Mouse (Mus musculus): ENCODE measurements at regions not wholly inside any gene's neighbourhood (a gene's known extent, or its start where the extent isn't known, plus 50 kb on each side); places are given as distances from the start of the nearest gene placed in this dataset.

DNA sequence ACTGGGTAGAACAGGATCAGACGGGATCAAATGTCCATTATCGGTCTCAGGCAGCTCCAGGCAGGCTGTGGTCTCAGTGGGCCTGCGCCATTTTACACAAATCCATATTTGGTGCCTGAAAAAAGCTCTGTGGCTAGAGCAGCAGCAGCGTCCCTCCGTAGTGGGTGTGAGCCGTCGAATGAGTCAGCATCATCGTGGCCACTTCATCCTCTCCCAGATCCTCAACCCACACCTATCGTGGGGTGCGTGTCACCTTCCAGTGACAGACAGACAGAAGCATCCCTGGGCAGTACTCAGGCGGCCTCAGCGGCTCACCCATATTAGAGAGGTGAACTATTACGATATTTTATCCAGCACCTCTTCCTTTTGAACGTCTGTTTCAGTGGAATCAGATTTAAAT, 233.0 kb upstream of the A430005L14Rik start:
- Histone ChIP-seq H3K27me3 (ENCODE audit: control insufficient read depth, insufficient read depth, low read length) (no peaks in the 10 kb centered on the region), H3K4me3 (ENCODE audit: control insufficient read depth, low read depth, low read length) (no peak overlapping the region), H3K27ac (ENCODE audit: control insufficient read depth, insufficient read depth, low read depth, low read length) (no peak overlapping the region), H3K4me1 (ENCODE audit: control insufficient read depth, insufficient read depth, low read length) (0 out of 2 replicates have a peak, but pooled peaks cover 2% of the 10 kb centered on the region), H3K36me3 (ENCODE audit: control insufficient read depth, insufficient read depth, low read length) (no peaks in the 10 kb centered on the region)
- TF ChIP-seq CTCF (IDR thresholded peaks at IDR 0.05; ENCODE audit: control insufficient read depth, insufficient read depth, insufficient replicate concordance, low read depth, low read length) (no peak), POLR2A (IDR thresholded peaks at IDR 0.05; ENCODE audit: control insufficient read depth, low read depth, low read length) (no peak)

DNA sequence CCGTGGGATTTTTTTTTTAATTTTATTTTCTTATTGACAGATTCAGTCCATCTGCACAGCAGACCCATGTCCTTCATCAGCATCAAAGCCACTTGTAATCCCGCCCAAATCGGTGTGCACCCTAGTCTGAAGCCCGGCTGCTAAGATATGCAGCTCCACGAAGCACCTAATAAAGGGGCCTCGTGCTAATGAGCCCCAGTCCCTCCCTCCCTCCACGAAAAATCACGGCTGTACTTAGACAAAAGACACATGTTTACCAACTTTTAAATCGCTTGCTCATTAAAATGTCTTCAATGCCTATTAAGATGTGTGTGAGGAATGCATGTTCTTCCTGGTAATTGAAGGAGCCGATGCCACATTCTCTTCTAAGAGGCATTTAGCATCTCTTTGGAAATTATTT, 229.8 kb upstream of the A430005L14Rik start:
- Histone ChIP-seq H3K27ac (ENCODE audit: control insufficient read depth, insufficient read depth, low read depth, low read length) (no peak overlapping the region), H3K36me3 (ENCODE audit: control insufficient read depth, insufficient read depth, low read length) (no peaks in the 10 kb centered on the region), H3K27me3 (ENCODE audit: control insufficient read depth, insufficient read depth, low read length) (no peaks in the 10 kb centered on the region), H3K4me3 (ENCODE audit: control insufficient read depth, low read depth, low read length) (no peak overlapping the region), H3K4me1 (ENCODE audit: control insufficient read depth, insufficient read depth, low read length) (no peaks in the 10 kb centered on the region)
- TF ChIP-seq POLR2A (IDR thresholded peaks at IDR 0.05; ENCODE audit: control insufficient read depth, low read depth, low read length) (no peak), CTCF (IDR thresholded peaks at IDR 0.05; ENCODE audit: control insufficient read depth, insufficient read depth, insufficient replicate concordance, low read depth, low read length) (no peak)

DNA sequence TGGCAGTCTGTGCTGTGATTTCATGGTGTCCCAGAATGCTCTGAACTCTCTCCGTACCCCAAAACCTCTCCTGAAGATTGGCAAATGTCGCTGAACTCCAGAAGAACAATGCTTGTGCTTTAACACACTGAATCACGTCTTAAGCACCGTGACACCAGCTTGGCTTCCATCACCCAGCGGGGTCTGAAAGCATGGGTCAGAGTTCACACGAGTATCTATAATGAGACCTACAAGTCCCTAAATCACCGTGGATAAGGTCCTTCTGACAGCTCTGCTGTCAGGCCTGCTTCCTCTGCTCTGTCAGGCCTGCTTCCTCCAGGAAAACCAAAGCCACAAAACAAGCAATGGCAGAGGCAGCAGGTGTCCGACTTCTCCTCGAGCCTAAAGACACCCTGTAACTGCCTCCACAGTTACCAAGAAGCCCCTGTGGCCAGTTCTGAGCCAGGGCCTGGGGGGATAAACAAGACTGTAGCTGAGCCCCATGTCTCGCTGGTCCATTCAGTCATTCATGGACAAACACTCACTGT, 229.1 kb upstream of the A430005L14Rik start:
- no peaks in the 10 kb centered on the region for H3K27me3 ChIP-seq (ENCODE audit: control insufficient read depth, insufficient read depth, low read length)
- H3K4me1 ChIP-seq (ENCODE audit: control insufficient read depth, insufficient read depth, low read length), result no peaks in the 10 kb centered on the region
- H3K27ac ChIP-seq (ENCODE audit: control insufficient read depth, insufficient read depth, low read depth, low read length), result no peak overlapping the region
- H3K4me3 ChIP-seq (ENCODE audit: control insufficient read depth, low read depth, low read length), result no peak overlapping the region
- H3K36me3 ChIP-seq (ENCODE audit: control insufficient read depth, insufficient read depth, low read length), result no peaks in the 10 kb centered on the region
- TF ChIP-seq POLR2A (IDR thresholded peaks at IDR 0.05; ENCODE audit: control insufficient read depth, low read depth, low read length), result no peak
- no peak for TF ChIP-seq CTCF (IDR thresholded peaks at IDR 0.05; ENCODE audit: control insufficient read depth, insufficient read depth, insufficient replicate concordance, low read depth, low read length)

DNA sequence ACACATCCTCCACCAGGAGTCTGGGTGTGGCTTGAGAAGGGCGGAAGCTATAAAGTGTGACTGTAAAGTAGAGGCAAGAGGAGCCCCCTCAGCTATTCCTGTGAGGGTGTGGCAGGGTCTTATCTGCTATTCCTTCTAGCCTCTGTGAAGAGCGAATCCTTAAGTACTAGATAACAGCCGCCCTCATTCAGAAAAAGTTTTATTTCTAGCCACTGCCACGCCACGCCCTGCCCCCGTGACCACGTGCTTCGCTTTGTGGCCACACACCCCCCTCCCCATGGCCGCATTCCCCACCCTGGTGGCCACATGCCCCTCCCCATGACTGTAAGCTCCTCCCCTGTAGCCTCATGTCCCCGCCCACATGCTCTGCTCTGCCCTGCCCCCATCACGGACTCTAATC, 218.9 kb upstream of the A430005L14Rik start:
- H3K27ac ChIP-seq (ENCODE audit: control insufficient read depth, insufficient read depth, low read depth, low read length), result no peak overlapping the region
- no peaks in the 10 kb centered on the region for H3K27me3 ChIP-seq (ENCODE audit: control insufficient read depth, insufficient read depth, low read length)
- TF ChIP-seq POLR2A (IDR thresholded peaks at IDR 0.05; ENCODE audit: control insufficient read depth, low read depth, low read length) (no peak), CTCF (IDR thresholded peaks at IDR 0.05; ENCODE audit: control insufficient read depth, insufficient read depth, insufficient replicate concordance, low read depth, low read length) (no peak)
- no peaks in the 10 kb centered on the region for H3K36me3 ChIP-seq (ENCODE audit: control insufficient read depth, insufficient read depth, low read length)
- H3K4me3 ChIP-seq (ENCODE audit: control insufficient read depth, low read depth, low read length), result no peak overlapping the region
- no peaks in the 10 kb centered on the region; the same call in 1 of the 2 replicates for H3K4me1 ChIP-seq (ENCODE audit: control insufficient read depth, insufficient read depth, low read length)

DNA sequence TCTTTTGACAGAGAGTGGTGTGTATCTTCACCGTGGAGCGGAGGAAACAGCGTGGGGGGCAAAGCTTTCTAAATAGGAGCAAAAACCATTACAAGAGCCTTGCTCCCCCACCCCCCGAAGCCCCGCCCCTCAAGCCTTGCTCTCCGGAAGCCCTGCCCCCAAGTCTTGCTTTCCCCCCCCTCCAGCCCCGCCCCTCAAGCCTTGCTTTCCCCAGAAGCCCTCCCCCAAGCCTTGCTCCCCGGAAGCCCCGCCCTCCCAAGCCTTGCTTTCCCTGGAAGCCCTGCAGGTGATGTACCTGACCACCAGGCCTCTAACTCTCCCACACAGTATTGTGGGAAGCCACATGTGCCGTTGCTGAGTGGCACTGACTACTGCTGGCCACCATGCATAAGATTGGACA, 214.8 kb upstream of the A430005L14Rik start:
- no peak overlapping the region for H3K27ac ChIP-seq (ENCODE audit: control insufficient read depth, insufficient read depth, low read depth, low read length)
- TF ChIP-seq CTCF (IDR thresholded peaks at IDR 0.05; ENCODE audit: control insufficient read depth, insufficient read depth, insufficient replicate concordance, low read depth, low read length) (no peak), POLR2A (IDR thresholded peaks at IDR 0.05; ENCODE audit: control insufficient read depth, low read depth, low read length) (no peak)
- no peaks in the 10 kb centered on the region for H3K36me3 ChIP-seq (ENCODE audit: control insufficient read depth, insufficient read depth, low read length)
- H3K4me3 ChIP-seq (ENCODE audit: control insufficient read depth, low read depth, low read length), result no peak overlapping the region
- no peaks in the 10 kb centered on the region for H3K4me1 ChIP-seq (ENCODE audit: control insufficient read depth, insufficient read depth, low read length)
- no peaks in the 10 kb centered on the region for H3K27me3 ChIP-seq (ENCODE audit: control insufficient read depth, insufficient read depth, low read length)

DNA sequence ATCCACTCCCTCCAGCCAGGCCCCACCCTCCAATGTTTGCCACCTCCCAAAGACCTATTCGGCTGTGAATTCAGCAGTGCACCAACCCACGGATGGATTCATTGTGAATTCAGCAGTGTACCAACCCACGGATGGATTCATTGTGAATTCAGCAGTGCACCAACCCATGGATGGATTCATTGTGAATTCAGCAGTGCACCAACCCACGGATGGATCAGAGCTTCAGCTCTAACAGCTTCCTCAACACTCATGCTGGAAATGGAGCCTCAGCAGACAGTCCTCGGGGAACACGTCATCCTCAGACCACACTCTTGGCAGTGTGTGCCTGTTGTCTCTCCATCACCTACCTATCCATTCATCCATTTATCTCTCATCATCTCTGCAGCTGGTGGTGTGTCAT, 204.2 kb upstream of the A430005L14Rik start:
- no peak overlapping the region for H3K27ac ChIP-seq (ENCODE audit: control insufficient read depth, insufficient read depth, low read depth, low read length)
- H3K27me3 ChIP-seq (ENCODE audit: control insufficient read depth, insufficient read depth, low read length), result no peaks in the 10 kb centered on the region
- no peak overlapping the region for H3K4me3 ChIP-seq (ENCODE audit: control insufficient read depth, low read depth, low read length)
- H3K36me3 ChIP-seq (ENCODE audit: control insufficient read depth, insufficient read depth, low read length), result no peaks in the 10 kb centered on the region
- no peaks in the 10 kb centered on the region for H3K4me1 ChIP-seq (ENCODE audit: control insufficient read depth, insufficient read depth, low read length)
- TF ChIP-seq CTCF (IDR thresholded peaks at IDR 0.05; ENCODE audit: control insufficient read depth, insufficient read depth, insufficient replicate concordance, low read depth, low read length) (no peak), POLR2A (IDR thresholded peaks at IDR 0.05; ENCODE audit: control insufficient read depth, low read depth, low read length) (no peak)

DNA sequence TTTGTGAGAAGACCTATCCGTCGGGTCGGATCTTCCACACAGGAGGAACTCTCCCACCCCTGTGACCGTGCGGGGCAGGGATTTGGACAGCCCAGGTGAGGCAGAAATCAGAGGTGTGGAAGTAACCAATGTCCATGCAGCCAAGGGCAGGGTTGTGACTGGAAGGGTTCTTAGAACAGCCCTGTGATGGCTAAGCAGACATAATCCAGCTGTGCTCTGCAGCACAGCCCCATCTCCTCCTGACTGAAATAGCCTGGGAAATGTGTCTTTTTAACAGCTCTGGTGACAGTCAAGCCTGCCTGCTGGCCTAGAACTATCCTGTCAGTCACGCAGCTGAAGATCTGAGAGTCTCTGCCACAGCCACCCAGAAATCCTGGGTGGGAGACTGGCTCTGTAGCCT, 198.7 kb upstream of the A430005L14Rik start:
- Histone ChIP-seq H3K27me3 (ENCODE audit: control insufficient read depth, insufficient read depth, low read length) (no peaks in the 10 kb centered on the region), H3K4me3 (ENCODE audit: control insufficient read depth, low read depth, low read length) (no peak overlapping the region), H3K36me3 (ENCODE audit: control insufficient read depth, insufficient read depth, low read length) (no peaks in the 10 kb centered on the region), H3K27ac (ENCODE audit: control insufficient read depth, insufficient read depth, low read depth, low read length) (no peak overlapping the region), H3K4me1 (ENCODE audit: control insufficient read depth, insufficient read depth, low read length) (peaks cover 3% of the 10 kb centered on the region)
- TF ChIP-seq POLR2A (IDR thresholded peaks at IDR 0.05; ENCODE audit: control insufficient read depth, low read depth, low read length) (no peak), CTCF (IDR thresholded peaks at IDR 0.05; ENCODE audit: control insufficient read depth, insufficient read depth, insufficient replicate concordance, low read depth, low read length) (no peak)

DNA sequence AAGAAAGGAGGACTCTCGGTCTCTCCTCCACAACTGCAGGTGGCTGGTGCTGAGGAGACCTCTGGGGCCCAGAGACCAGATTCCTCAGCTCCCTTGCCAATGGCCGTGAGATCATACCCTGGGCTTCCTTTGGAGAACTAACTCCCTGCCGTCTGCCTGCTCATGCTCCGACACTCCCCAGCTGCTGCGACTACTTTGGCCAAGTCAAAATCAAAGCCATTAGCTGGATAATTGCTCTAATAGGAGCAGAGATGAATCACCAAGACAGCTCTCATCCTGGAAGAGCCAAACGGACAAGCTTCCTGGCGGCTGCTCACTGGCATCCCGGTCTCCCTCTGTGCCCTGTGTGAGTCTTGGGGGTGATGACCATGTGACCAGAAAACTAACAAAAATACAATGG, 198.3 kb upstream of the A430005L14Rik start:
- Histone ChIP-seq H3K27ac (ENCODE audit: control insufficient read depth, insufficient read depth, low read depth, low read length) (no peak overlapping the region), H3K4me1 (ENCODE audit: control insufficient read depth, insufficient read depth, low read length) (peaks cover 3% of the 10 kb centered on the region), H3K36me3 (ENCODE audit: control insufficient read depth, insufficient read depth, low read length) (no peaks in the 10 kb centered on the region), H3K27me3 (ENCODE audit: control insufficient read depth, insufficient read depth, low read length) (no peaks in the 10 kb centered on the region), H3K4me3 (ENCODE audit: control insufficient read depth, low read depth, low read length) (no peak overlapping the region)
- TF ChIP-seq POLR2A (IDR thresholded peaks at IDR 0.05; ENCODE audit: control insufficient read depth, low read depth, low read length) (no peak), CTCF (IDR thresholded peaks at IDR 0.05; ENCODE audit: control insufficient read depth, insufficient read depth, insufficient replicate concordance, low read depth, low read length) (no peak)
